Mouse (Mus musculus): ENCODE results near the gene Xdh. TPM values are rescaled to one million over a fixed set of nuclear protein-coding genes. Genes with fewer than 3 reads are reported as not detected.

The Xdh gene
- total and polyA plus RNA-seq, 3 experiments, result 0.17 TPM; not detected in 2

- no peak for DNase-seq (ENCODE audit: extremely low read depth)
- Histone ChIP-seq H3K4me3 (replicated peaks in 1 of 3; ENCODE audit: low read depth in 2 of 3, low read length in 2 of 3, poor library complexity in 1 of 3) (no peak overlapping the region), H3K36me3 (replicated peaks in 1 of 2; ENCODE audit: control insufficient read depth in 1 of 2, insufficient read depth in 1 of 2, low read length in 1 of 2) (no peaks in the 10 kb centered on the region), H3K4me1 (ENCODE audit: control insufficient read depth in 1 of 2, insufficient read depth in 2 of 2) (0 out of 4 replicates have a peak, but pooled peaks cover 0 to 3% of the 10 kb centered on the region in 2 experiments), H3K4me2 (ENCODE audit: insufficient read depth, low read depth, poor library complexity, severe bottlenecking) (no peak overlapping the region), H3K79me2 (replicated peaks; ENCODE audit: control insufficient read depth, extremely low read depth, insufficient read depth, poor library complexity, severe bottlenecking) (no peaks in the 10 kb centered on the region), H3K9me3 (replicated peaks; ENCODE audit: low read length) (no peaks in the 10 kb centered on the region), H3K27me3 (replicated peaks) (no peaks in the 10 kb centered on the region), H3K27ac (ENCODE audit: insufficient read depth, low read depth) (no peak overlapping the region), H3K9ac (ENCODE audit: insufficient read depth, low read depth) (no peak overlapping the region)
- TF ChIP-seq HCFC1 (IDR thresholded peaks at IDR 0.05; ENCODE audit: low read depth, low read length) (no peak), CHD1 (IDR thresholded peaks at IDR 0.05; ENCODE audit: low read depth, low read length) (no peak)
- dilution Hi-C loops (cut with MboI; ENCODE audit: extremely low pct_ligation_motif_present, extremely low pct_unique_long_range_greater_than_20kb, low sequenced_read_pairs), result no loop called here
- in situ Hi-C loops (cut with MboI; ENCODE audit: low pct_ligation_motif_present, low pct_unique_long_range_greater_than_20kb, low sequenced_read_pairs), result loop anchor here (25.0 kb wide), 1 partner anchor 324 kb away; no protein-coding TSS in a partner anchor
Measured at GRCm38 (mm10) chr17:73886071-73886785, 63.8 kb downstream of the Xdh start.

DNA sequence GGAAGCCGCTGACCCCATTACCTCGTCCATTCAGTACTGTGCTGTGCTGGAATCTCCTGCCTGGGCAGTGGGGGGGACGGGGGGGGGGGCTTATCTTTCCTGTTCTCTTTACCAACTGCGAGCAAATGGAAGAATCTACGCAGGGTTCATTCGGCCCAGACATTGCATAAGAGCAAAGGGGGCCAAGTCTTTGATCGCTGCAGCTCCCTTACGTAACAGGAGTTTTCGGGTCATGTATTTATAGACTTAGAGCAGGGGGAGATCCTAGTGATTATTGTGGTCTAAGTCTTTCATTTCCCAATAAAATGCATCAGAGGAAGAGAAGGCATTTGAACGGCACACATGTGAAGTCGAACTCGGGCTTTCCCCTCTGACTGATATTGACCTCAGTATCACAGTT lies 66.7 kb downstream of the Xdh start:
- 0 out of 4 replicates have a peak, but pooled peaks cover 0 to 3% of the 10 kb centered on the region in 2 experiments for H3K4me1 ChIP-seq (ENCODE audit: control insufficient read depth in 1 of 2, insufficient read depth in 2 of 2)
- H3K9me3 ChIP-seq (replicated peaks; ENCODE audit: low read length), result no peaks in the 10 kb centered on the region
- TF ChIP-seq KAT2A (IDR thresholded peaks at IDR 0.05; ENCODE audit: insufficient replicate concordance, low read length) (no peak), PAX5 (IDR thresholded peaks at IDR 0.05; ENCODE audit: low read length) (no peak), ZKSCAN1 (IDR thresholded peaks at IDR 0.05; ENCODE audit: borderline replicate concordance, low read depth, low read length) (no peak), HCFC1 (IDR thresholded peaks at IDR 0.05; ENCODE audit: low read depth, low read length) (no peak), JUND (conservative IDR thresholded peaks at IDR 0.05; ENCODE audit: low read depth, low read length) (no peak)
- H3K36me3 ChIP-seq (replicated peaks in 1 of 2; ENCODE audit: control insufficient read depth in 1 of 2, insufficient read depth in 1 of 2, low read length in 1 of 2), result no peaks in the 10 kb centered on the region
- H3K4me3 ChIP-seq (replicated peaks in 1 of 3; ENCODE audit: low read depth in 2 of 3, low read length in 2 of 3, poor library complexity in 1 of 3), result no peak overlapping the region
- H3K27me3 ChIP-seq (replicated peaks), result no peaks in the 10 kb centered on the region
- no peak overlapping the region for H3K4me2 ChIP-seq (ENCODE audit: insufficient read depth, low read depth, poor library complexity, severe bottlenecking)
- DNase-seq (ENCODE audit: extremely low read depth), result no peak
- in situ Hi-C loops (cut with MboI; ENCODE audit: low pct_ligation_motif_present, low pct_unique_long_range_greater_than_20kb, low sequenced_read_pairs) (loop anchor here (5.0 to 25.0 kb wide), 4 partner anchors 76 to 576 kb away; no protein-coding TSS in a partner anchor), dilution Hi-C loops (cut with MboI; ENCODE audit: extremely low pct_ligation_motif_present, extremely low pct_unique_long_range_greater_than_20kb, low sequenced_read_pairs) (no loop called here)
- H3K27ac ChIP-seq (ENCODE audit: insufficient read depth, low read depth), result no peak overlapping the region
- H3K9ac ChIP-seq (ENCODE audit: insufficient read depth, low read depth), result no peak overlapping the region
- no peaks in the 10 kb centered on the region for H3K79me2 ChIP-seq (replicated peaks; ENCODE audit: control insufficient read depth, extremely low read depth, insufficient read depth, poor library complexity, severe bottlenecking)

DNA sequence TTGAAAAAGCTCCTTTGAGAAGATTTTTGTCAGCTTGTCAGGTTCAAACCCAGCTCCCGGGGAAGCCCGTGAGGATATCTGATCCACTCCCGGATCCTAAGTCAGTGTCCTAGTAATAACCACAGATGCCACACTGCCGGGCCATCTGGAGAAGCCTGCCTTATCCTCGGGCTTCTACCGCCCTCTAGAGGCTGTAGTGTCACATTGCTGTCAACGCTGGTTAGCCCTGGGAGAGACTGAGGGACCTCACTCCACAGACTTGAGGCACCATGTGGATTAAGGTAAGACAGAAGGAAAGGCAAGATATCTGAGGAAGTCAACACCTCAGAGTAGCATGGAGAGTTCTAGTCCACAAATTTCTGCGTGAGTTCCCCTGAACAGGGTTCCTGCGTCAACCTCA lies 67.8 kb downstream of the Xdh start:
- no peak overlapping the region for H3K27ac ChIP-seq (ENCODE audit: insufficient read depth, low read depth)

More for the DNA sequence above, 67.8 kb downstream of the Xdh start:
- 0 out of 4 replicates have a peak, but pooled peaks cover 0 to 3% of the 10 kb centered on the region in 2 experiments for H3K4me1 ChIP-seq (ENCODE audit: control insufficient read depth in 1 of 2, insufficient read depth in 2 of 2)
- peak; percentile 81 for DNase-seq (ENCODE audit: extremely low read depth)
- H3K9me3 ChIP-seq (replicated peaks; ENCODE audit: low read length), result no peaks in the 10 kb centered on the region
- no peak overlapping the region for H3K4me2 ChIP-seq (ENCODE audit: insufficient read depth, low read depth, poor library complexity, severe bottlenecking)
- dilution Hi-C loops (cut with MboI; ENCODE audit: extremely low pct_ligation_motif_present, extremely low pct_unique_long_range_greater_than_20kb, low sequenced_read_pairs) (no loop called here), in situ Hi-C loops (cut with MboI; ENCODE audit: low pct_ligation_motif_present, low pct_unique_long_range_greater_than_20kb, low sequenced_read_pairs) (loop anchor here (5.0 to 25.0 kb wide), 4 partner anchors 75 to 575 kb away; no protein-coding TSS in a partner anchor)
- H3K9ac ChIP-seq (ENCODE audit: insufficient read depth, low read depth), result no peak overlapping the region
- no peaks in the 10 kb centered on the region for H3K36me3 ChIP-seq (replicated peaks in 1 of 2; ENCODE audit: control insufficient read depth in 1 of 2, insufficient read depth in 1 of 2, low read length in 1 of 2)
- no peak for TF ChIP-seq GABPA (IDR thresholded peaks at IDR 0.05; ENCODE audit: insufficient replicate concordance, low read depth, low read length)
- TF ChIP-seq TCF12 (IDR thresholded peaks at IDR 0.05; ENCODE audit: low read depth, low read length), result 0 out of 2 replicates have a peak, but pooled peaks have one; percentile 32
- TF ChIP-seq CTCF (conservative IDR thresholded peaks at IDR 0.05 in 1 of 2, IDR thresholded peaks at IDR 0.05 in 1 of 2; ENCODE audit: low read depth in 2 of 2, low read length in 2 of 2), result peak; percentile 78 to 96
- no peak for TF ChIP-seq BHLHE40 (IDR thresholded peaks at IDR 0.05; ENCODE audit: low read depth, low read length)
- TF ChIP-seq SIN3A (IDR thresholded peaks at IDR 0.05; ENCODE audit: low read length), result 0 out of 2 replicates have a peak, but pooled peaks have one; percentile 18
- peak; percentile 79 for TF ChIP-seq ZC3H11A (IDR thresholded peaks at IDR 0.05; ENCODE audit: low read depth, low read length)
- TF ChIP-seq NRF1 (IDR thresholded peaks at IDR 0.05; ENCODE audit: low read depth, low read length), result 0 out of 2 replicates have a peak, but pooled peaks have one; percentile 18
- TF ChIP-seq JUND (conservative IDR thresholded peaks at IDR 0.05; ENCODE audit: low read depth, low read length), result no peak
- no peak; the same call in 1 of the 2 replicates for TF ChIP-seq IRF4 (IDR thresholded peaks at IDR 0.05; ENCODE audit: low read depth, low read length)
- TF ChIP-seq ZNF384 (IDR thresholded peaks at IDR 0.05; ENCODE audit: low read depth, low read length), result 0 out of 2 replicates have a peak, but pooled peaks have one; percentile 3
- no peak for TF ChIP-seq CHD2 (IDR thresholded peaks at IDR 0.05; ENCODE audit: low read length)
- no peak for TF ChIP-seq E2F4 (IDR thresholded peaks at IDR 0.05; ENCODE audit: insufficient replicate concordance, low read depth, low read length)
- TF ChIP-seq ETS1 (conservative IDR thresholded peaks at IDR 0.05; ENCODE audit: low read depth, low read length), result no peak
- peak; percentile 95 for TF ChIP-seq SMC3 (IDR thresholded peaks at IDR 0.05; ENCODE audit: low read depth, low read length)
- no peaks in the 10 kb centered on the region for H3K79me2 ChIP-seq (replicated peaks; ENCODE audit: control insufficient read depth, extremely low read depth, insufficient read depth, poor library complexity, severe bottlenecking)
- no peak overlapping the region for H3K4me3 ChIP-seq (replicated peaks in 1 of 3; ENCODE audit: low read depth in 2 of 3, low read length in 2 of 3, poor library complexity in 1 of 3)
- H3K27me3 ChIP-seq (replicated peaks), result no peaks in the 10 kb centered on the region
